Mouse (Mus musculus) CH12F3 (cell line): ENCODE measurements around the gene Dgcr2.

Experiments used
- in situ Hi-C: fragments of 300-500 bp; cut with MboI; formaldehyde crosslinking; loops from 2 replicates; pipeline ENCODE4 v1.14.3; 2020; ENCODE audit warnings: low sequenced_read_pairs

Dgcr2 gene

GRCm38 (mm10) chr16:17815411-17816402 is 82.7 kb downstream of the Dgcr2 start:
- in situ Hi-C loops, result no loop called here

GRCm38 (mm10) chr16:17813173-17813572 is 85.2 kb downstream of the Dgcr2 start:
- in situ Hi-C loops, result no loop called here

GRCm38 (mm10) chr16:17812120-17812519 is 86.2 kb downstream of the Dgcr2 start:
- in situ Hi-C loops, result no loop called here

GRCm38 (mm10) chr16:17809711-17810110 is 88.7 kb downstream of the Dgcr2 start:
- in situ Hi-C loops, result no loop called here

GRCm38 (mm10) chr16:17809125-17809524 is 89.2 kb downstream of the Dgcr2 start:
- in situ Hi-C loops, result no loop called here

GRCm38 (mm10) chr16:17807192-17808009 is 91.0 kb downstream of the Dgcr2 start:
- in situ Hi-C loops, result no loop called here

DNA sequence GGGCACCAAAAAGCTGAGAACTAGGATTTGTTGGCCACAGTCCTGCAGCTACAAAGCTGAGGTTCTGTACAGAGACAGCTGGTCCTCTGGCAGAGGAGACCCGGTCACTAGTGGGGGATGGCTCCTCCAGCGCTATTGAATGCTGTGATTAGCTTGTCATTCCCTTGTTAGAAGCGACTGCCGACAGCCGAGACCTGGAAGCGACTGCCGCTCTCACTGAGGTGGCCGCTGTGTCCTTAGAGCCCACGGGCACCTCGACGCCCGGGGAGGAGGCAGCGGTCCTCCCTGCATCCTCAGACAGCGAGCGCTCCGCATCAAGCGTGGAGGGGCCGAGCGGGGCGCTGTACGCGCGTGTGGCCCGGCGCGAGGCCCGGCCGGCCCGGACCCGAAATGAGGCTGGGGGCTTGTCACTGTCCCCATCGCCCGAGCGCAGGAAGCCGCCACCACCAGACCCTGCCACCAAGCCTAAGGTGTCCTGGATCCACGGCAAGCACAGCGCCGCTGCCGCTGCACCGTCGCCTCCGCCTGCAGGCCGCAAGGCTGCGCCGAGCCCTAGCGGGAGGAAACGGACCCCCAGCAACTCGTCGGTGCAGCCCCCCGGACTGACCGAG is 91.7 kb downstream of the Dgcr2 start:
- in situ Hi-C loops, result no loop called here

GRCm38 (mm10) chr16:17804982-17805381 is 93.4 kb downstream of the Dgcr2 start:
- in situ Hi-C loops, result no loop called here

DNA sequence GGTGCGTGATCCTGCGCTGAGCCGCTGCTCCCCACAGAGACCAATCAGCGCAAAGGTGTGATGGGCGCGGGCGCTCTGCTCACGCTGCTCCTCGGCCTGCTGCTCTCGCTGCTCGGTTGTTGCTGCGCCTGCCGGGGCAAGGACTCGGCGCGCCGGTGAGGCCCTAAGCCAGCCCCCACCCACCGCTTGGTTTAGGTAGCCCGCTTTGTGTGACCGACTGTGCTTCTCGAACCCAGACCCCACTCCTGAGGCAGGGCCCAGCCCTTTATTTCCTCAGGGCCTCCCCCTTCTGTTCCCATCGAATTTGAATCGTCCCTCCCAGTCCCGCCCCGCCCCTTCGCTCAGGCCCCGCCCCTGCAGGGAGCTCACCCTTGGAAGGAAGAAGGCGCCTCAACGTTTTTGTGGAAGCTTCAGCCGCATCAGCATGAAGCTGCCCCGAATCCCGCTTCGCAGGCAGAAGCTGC is 93.9 kb downstream of the Dgcr2 start:
- in situ Hi-C loops, result no loop called here

DNA sequence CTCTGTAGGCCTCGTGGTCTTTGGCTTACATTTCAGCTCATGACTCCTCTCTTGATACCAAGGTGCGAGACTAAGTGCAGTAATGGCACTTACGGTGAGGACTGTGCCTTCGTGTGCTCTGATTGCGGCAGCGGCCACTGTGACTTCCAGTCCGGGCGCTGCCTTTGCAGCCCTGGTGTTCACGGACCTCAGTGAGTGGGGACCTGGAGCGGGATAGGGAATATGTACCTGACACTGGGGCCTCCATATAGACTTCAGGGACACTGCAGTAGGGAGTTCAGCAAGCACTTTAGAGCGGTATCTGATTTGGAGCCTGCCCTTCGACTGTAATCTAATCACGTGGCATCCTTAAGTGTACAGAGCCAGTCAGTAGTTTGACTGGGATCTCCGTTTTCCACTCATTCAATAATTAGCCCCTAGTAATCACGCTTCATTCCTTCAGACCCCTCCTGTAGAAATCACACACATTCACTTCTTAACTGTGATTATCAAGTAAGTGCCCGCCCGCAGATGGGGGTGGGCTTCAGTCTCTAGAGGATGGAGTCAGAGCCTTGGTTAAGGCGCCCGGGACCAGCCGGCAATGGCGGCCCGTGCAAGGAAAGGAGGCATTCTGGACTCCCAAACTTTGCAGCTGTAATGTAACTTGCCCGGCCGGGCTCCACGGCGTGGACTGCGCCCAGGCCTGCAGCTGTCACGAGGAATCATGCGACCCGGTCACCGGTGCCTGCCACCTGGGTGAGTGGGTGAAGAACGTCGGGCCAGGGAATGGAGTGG is 94.5 kb downstream of the Dgcr2 start:
- in situ Hi-C loops, result no loop called here

DNA sequence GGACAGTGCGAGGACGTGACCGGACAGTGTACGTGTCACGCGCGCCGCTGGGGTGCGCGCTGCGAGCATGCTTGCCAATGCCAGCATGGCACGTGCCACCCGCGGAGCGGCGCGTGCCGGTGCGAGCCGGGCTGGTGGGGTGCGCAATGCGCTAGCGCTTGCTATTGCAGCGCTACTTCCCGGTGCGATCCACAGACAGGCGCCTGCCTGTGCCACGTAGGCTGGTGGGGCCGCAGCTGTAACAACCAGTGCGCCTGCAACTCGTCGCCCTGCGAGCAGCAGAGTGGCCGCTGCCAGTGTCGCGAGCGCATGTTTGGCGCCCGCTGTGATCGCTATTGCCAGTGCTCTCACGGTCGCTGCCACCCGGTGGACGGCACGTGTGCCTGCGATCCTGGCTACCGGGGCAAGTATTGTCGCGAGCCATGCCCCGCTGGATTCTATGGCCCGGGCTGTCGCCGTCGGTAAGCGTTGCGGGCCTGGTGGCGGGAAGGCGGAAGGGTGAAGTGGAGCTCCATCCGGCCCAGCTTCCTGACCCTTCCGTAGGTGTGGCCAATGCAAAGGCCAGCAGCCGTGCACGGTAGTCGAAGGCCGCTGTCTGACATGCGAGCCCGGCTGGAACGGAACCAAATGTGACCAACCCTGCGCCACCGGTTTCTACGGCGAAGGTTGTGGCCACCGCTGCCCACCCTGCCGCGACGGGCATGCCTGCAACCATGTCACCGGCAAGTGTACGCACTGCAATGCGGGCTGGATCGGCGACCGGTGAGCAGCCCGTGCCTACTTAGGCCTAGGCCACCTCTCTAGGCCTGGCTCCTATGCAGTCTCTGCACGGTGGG is 95.3 kb downstream of the Dgcr2 start:
- in situ Hi-C loops, result no loop called here

GRCm38 (mm10) chr16:17802456-17802838 is 95.9 kb downstream of the Dgcr2 start:
- in situ Hi-C loops, result no loop called here

- in situ Hi-C loops, result no loop called here
These were observed 96.4 kb downstream of the Dgcr2 start for GRCm38 (mm10) chr16:17801777-17802455.

DNA sequence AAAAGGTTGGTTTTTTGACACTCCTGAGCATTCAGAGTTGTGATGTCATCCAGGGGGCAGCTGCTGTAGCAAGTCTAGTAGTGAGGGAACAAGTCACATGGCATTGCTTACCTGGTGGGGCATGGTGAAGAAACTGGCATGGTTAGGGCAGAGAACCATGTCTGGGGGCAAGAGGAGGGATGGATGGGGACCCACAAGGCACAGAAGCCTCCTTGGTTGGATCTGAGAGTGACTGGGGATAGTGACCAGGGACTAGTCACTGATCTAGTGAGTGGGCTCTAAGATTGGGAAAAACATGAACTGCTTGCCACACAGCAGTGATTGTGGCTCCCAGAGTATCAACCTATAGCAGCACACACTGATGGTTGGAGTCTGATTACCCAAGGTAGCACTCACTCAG is 98.8 kb downstream of the Dgcr2 start:
- in situ Hi-C loops, result no loop called here

DNA sequence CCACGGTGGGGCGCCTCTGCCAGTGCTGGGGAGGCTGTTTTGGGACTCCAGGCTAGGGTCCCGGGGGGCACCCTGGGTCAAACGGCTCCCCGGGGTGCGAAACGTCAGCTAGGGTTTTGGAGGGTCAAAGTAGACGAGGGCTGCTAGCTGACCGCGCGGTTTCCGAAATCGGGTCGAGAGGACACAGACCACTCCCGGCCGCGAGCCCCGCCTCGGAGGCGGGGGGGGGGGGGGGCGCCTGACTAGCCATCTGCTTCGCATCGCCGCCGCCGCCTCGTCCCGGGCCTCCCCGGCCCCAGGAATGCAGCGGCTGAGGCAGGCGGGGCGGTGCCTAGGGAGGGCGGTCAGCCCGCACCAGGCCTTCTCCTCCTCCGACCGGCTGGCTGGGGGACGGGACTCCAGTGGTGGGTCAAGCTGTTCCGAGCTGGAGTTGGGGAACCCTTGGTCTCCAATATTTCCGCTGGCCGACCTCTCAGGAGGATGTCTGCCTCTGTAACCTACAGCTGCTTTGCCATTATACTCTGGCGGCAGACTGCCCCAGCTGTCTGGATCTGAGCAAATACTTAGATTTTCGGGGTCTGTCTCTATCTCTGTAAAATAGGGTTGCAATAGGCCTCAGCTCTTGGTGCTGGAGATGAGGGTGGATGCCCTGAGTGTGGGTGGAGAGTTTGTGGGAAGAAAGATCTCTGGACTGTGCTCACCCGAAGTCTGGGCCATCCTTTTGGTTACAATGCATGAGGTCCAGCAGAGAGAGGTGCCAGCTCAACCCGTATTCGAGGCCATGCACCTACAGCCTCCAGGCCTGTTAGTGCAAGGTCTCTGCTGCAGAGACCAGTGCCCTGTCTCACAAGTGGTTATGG is 99.8 kb downstream of the Dgcr2 start:
- in situ Hi-C loops, result no loop called here

DNA sequence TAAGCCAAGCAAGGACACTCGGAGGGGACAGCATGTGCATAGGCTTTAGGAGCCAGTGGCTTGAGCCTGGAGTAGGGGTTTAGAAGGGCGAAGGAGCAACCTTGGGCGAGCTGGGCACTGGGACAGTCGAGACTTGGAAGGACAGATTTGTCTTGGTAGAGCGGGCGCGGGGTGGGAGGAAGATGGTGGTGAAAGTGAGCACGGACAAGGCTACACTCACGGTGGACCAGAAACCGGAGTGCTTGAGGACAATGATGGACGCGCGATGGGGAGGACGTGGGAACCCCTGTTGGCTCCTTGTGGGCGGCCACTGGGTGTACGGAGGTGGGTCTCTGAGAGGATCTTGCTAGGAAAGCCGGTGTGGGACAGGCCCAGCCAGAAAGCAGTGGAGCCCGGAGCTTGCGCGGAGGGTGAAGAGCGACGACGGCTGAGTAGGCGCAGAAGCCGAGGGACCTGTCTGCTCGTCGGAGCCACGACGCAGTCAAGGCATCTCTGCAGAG is 100.5 kb downstream of the Dgcr2 start:
- in situ Hi-C loops, result no loop called here

DNA sequence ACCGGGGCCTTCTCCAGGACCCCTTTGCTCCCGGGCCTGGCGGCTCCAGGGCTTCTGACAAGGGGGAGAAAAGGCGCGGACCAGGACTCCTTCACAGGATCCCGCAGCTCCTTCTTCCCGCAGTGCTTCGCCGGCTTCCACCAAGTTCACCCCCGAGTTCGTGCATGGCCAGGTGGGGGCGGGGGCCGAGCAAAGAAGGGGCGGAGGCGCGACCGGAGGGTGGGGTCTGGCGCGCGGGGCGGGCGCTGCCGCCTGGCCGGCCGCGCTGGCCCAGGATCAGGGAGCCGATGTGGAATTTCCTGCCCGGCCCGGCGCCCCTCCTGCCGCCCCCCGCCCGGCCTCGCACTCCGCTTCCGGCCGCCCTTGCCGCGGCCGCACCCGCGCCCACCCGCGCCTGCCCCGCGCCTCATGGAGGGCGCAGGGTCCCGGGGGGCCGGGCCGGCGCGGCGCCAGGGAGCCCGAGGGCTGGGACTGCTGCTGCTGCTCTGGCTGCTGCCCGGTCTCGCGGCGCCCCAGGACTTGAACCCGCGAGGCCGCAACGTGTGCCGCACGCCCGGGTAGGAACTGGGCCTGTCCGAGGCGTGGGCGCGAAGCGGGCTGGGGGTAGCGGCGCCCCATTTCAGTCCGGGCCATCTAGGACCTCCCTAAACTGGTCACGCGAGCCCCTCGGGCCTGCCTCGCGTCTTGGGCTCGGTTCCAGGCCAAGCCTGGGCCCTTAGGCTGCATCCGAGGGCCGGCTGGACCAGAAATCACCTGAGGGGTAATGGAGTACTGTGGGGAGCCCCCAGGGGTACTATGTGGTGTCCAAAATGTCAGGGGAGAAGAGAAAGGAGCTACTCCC is 101.2 kb downstream of the Dgcr2 start, which contains the start of gene Scarf2:
TSS of gene Scarf2 (plus strand) at position 312 of the 841 bp plus-strand sequence.
- in situ Hi-C loops, result no loop called here
